Mouse (Mus musculus) MEL (cell line): ENCODE measurements around the gene Gstp3. TPM values are rescaled to one million over a fixed set of nuclear protein-coding genes. Genes with fewer than 3 reads are reported as not detected.

Source experiments
- DNase-seq: peaks from one replicate; pipeline ENCODE4 v3.0.0; 2011; ENCODE audit warnings: low read depth, low spot score
- H3K27ac ChIP-seq: 2 replicates; pipeline ENCODE4 v1.5.1; 2012; ENCODE audit warnings: low read depth, mild to moderate bottlenecking, control low read depth, low read length, moderate library complexity; ENCODE audit not compliant: control insufficient read depth
- H3K27me3 ChIP-seq, 2 experiments: fragments of 150-350 bp in 1 of 2; sonication (generic) in 1 of 2; 2 replicates each; pipeline ENCODE4 v1.6.1; 2012; ENCODE audit warnings: low read length in 2 of 2, mild to moderate bottlenecking in 2 of 2, improper control_type of control experiment in 1 of 2, moderate library complexity in 1 of 2; ENCODE audit not compliant: insufficient read depth in 2 of 2, control insufficient read depth in 1 of 2
- H3K36me3 ChIP-seq, 2 experiments: 2 replicates each; pipeline ENCODE4 v1.6.1; 2012 to 2014; ENCODE audit warnings: low read length in 2 of 2, improper control_type of control experiment in 1 of 2, inconsistent platforms in 1 of 2, mild to moderate bottlenecking in 1 of 2; ENCODE audit not compliant: insufficient read depth in 2 of 2, control insufficient read depth in 1 of 2
- H3K4me1 ChIP-seq, 2 experiments: fragments of 150-350 bp in 1 of 2; sonication (generic) in 1 of 2; 2 replicates each; pipeline ENCODE4 v1.6.1; 2012; ENCODE audit warnings: low read length in 2 of 2, improper control_type of control experiment in 1 of 2, mild to moderate bottlenecking in 1 of 2; ENCODE audit not compliant: insufficient read depth in 2 of 2, control insufficient read depth in 1 of 2
- H3K4me3 ChIP-seq, 2 experiments: fragments of 150-350 bp in 1 of 2; sonication (generic) in 1 of 2; 2 replicates each; pipeline ENCODE4 v1.5.1; 2012; ENCODE audit warnings: low read depth in 2 of 2, low read length in 2 of 2, mild to moderate bottlenecking in 2 of 2, moderate library complexity in 2 of 2, control low read depth in 1 of 2, improper control_type of control experiment in 1 of 2; ENCODE audit not compliant: control insufficient read depth in 1 of 2, insufficient read depth in 1 of 2
- H3K79me2 ChIP-seq: 2 replicates; pipeline ENCODE4 v1.6.1; 2012; ENCODE audit warnings: mild to moderate bottlenecking, low read length, moderate library complexity; ENCODE audit not compliant: control insufficient read depth, poor library complexity, insufficient read depth
- H3K9ac ChIP-seq: 2 replicates; pipeline ENCODE4 v1.6.1; 2012; ENCODE audit warnings: low read depth, mild to moderate bottlenecking, control low read depth, low read length, moderate library complexity; ENCODE audit not compliant: control insufficient read depth, poor library complexity, severe bottlenecking
- H3K9me3 ChIP-seq: fragments of 150-350 bp; sonication (generic); replicated peaks from 2 replicates; pipeline ENCODE4 v1.6.1; 2012; ENCODE audit warnings: mild to moderate bottlenecking, low read length, improper control_type of control experiment, moderate library complexity; ENCODE audit not compliant: insufficient read depth
- CTCF ChIP-seq, 3 experiments: IDR thresholded peaks in 2 of 3; conservative IDR thresholded peaks in 1 of 3; 2 replicates each; pipeline ENCODE4 v1.5.1; 2011 to 2012; ENCODE audit warnings: low read length in 3 of 3, low read depth in 2 of 3, mild to moderate bottlenecking in 2 of 3, improper control_type of control experiment in 1 of 3, inconsistent platforms in 1 of 3, mixed read lengths in 1 of 3, moderate library complexity in 1 of 3; ENCODE audit not compliant: control insufficient read depth in 1 of 3, insufficient read depth in 1 of 3, poor library complexity in 1 of 3, severe bottlenecking in 1 of 3
- GATA1 ChIP-seq: IDR thresholded peaks from 2 replicates; pipeline ENCODE4 v1.6.1; 2011; ENCODE audit warnings: low read depth, low read length, improper control_type of control experiment
- HCFC1 ChIP-seq: IDR thresholded peaks from 2 replicates; pipeline ENCODE4 v1.6.1; 2012; ENCODE audit warnings: low read depth, mild to moderate bottlenecking, inconsistent platforms, low read length, improper control_type of control experiment, moderate library complexity
- KAT2A ChIP-seq: conservative IDR thresholded peaks from 2 replicates; pipeline ENCODE4 v1.6.1; 2012; ENCODE audit warnings: low read depth, low read length, improper control_type of control experiment, inconsistent platforms
- MAX ChIP-seq: IDR thresholded peaks from 2 replicates; pipeline ENCODE4 v1.6.1; 2011; ENCODE audit warnings: low read length, improper control_type of control experiment
- MXI1 ChIP-seq: IDR thresholded peaks from 2 replicates; pipeline ENCODE4 v1.6.1; 2011; ENCODE audit warnings: mild to moderate bottlenecking, low read depth, low read length, improper control_type of control experiment
- POLR2A ChIP-seq, 2 experiments: IDR thresholded peaks; 2 replicates each; pipeline ENCODE4 v1.6.1; 2011 to 2012; ENCODE audit warnings: low read length in 2 of 2, mild to moderate bottlenecking in 2 of 2, control low read depth in 1 of 2, improper control_type of control experiment in 1 of 2, low read depth in 1 of 2, moderate library complexity in 1 of 2; ENCODE audit not compliant: control insufficient read depth in 1 of 2, insufficient read depth in 1 of 2, poor library complexity in 1 of 2
- RCOR1 ChIP-seq: IDR thresholded peaks from 2 replicates; pipeline ENCODE4 v1.6.1; 2012; ENCODE audit warnings: low read depth, mild to moderate bottlenecking, inconsistent platforms, low read length, improper control_type of control experiment
- SIN3A ChIP-seq: IDR thresholded peaks from 2 replicates; pipeline ENCODE4 v1.6.1; 2012; ENCODE audit warnings: low read length, improper control_type of control experiment, inconsistent platforms
- SMC3 ChIP-seq: IDR thresholded peaks from 2 replicates; pipeline ENCODE4 v1.6.1; 2011; ENCODE audit warnings: low read depth, low read length, improper control_type of control experiment
- TCF12 ChIP-seq: IDR thresholded peaks from 2 replicates; pipeline ENCODE4 v1.6.1; 2014; ENCODE audit warnings: low read depth, mild to moderate bottlenecking, inconsistent platforms, low read length, improper control_type of control experiment, moderate library complexity
- ZKSCAN1 ChIP-seq: IDR thresholded peaks from 2 replicates; pipeline ENCODE4 v1.6.1; 2012; ENCODE audit warnings: low read depth, mild to moderate bottlenecking, inconsistent platforms, low read length, improper control_type of control experiment, moderate library complexity
- ZMIZ1 ChIP-seq: IDR thresholded peaks from 2 replicates; pipeline ENCODE4 v1.6.1; 2012; ENCODE audit warnings: low read depth, mild to moderate bottlenecking, inconsistent platforms, low read length, improper control_type of control experiment, moderate library complexity
- ZNF384 ChIP-seq: IDR thresholded peaks from 2 replicates; pipeline ENCODE4 v1.6.1; 2012; ENCODE audit warnings: low read depth, mild to moderate bottlenecking, inconsistent platforms, low read length, improper control_type of control experiment
- polyA plus RNA-seq, 2 experiments: library from polyadenylated mRNA; stranded (reverse) in 1 of 2; unstranded in 1 of 2; fragments of >175 nt in 1 of 2; fragments of >200 nt in 1 of 2; gene quantifications; 2 replicates each; pipeline versions ENCODE4 v1.2.1 to v1.2.4; 2012; ENCODE audit warnings: low replicate concordance in 2 of 2, low read depth in 1 of 2; ENCODE audit not compliant: insufficient read length in 2 of 2, insufficient read depth in 1 of 2, missing spikeins in 1 of 2
- total RNA-seq: library from RNA; depleted of rRNA; stranded (reverse); fragments of 300-350 nt; gene quantifications from 2 replicates; pipeline ENCODE4 v1.2.3, GENCODE M21; 2012

The Gstp3 gene
- total and polyA plus RNA-seq, 3 experiments = 0.84 TPM; not detected in 2

GRCm38 (mm10) chr19:4088146-4088545, 28.8 kb upstream of the Gstp3 start:
- peak overlapping the region; percentile 49 to 64 for H3K4me3 ChIP-seq
- TF ChIP-seq SMC3 (no peak), CTCF (IDR thresholded peaks at IDR 0.05 in 2 of 3, conservative IDR thresholded peaks at IDR 0.05 in 1 of 3; ENCODE audit: control insufficient read depth in 1 of 3, insufficient read depth in 1 of 3, low read depth in 2 of 3, low read length in 3 of 3, poor library complexity in 1 of 3, severe bottlenecking in 1 of 3) (peak in 2 of 3 experiments; percentile 15 to 27; a peak in 4 of 6 replicates), TCF12 (no peak), ZNF384 (no peak), SIN3A (no peak), MXI1 (no peak), RCOR1 (no peak), ZMIZ1 (no peak), KAT2A (no peak), POLR2A (IDR thresholded peaks at IDR 0.05; ENCODE audit: control insufficient read depth in 1 of 2, insufficient read depth in 1 of 2, low read depth in 1 of 2, low read length in 2 of 2, poor library complexity in 1 of 2) (0 out of 4 replicates have a peak, but pooled peaks of 1 of the 2 experiments have one; percentile 24), MAX (no peak)
- H3K4me1 ChIP-seq = peaks cover 0 to 5% of the 10 kb centered on the region in 2 experiments; a peak in 2 of 4 replicates
- H3K9me3 ChIP-seq = no peaks in the 10 kb centered on the region
- H3K79me2 ChIP-seq = no peaks in the 10 kb centered on the region
- peak; percentile 73 for DNase-seq
- no peaks in the 10 kb centered on the region for H3K27me3 ChIP-seq
- peak overlapping the region; percentile 56 for H3K9ac ChIP-seq
- H3K27ac ChIP-seq = peak overlapping the region; percentile 62
- H3K36me3 ChIP-seq = peaks cover 0 to 8% of the 10 kb centered on the region in 2 experiments; a peak in 2 of 4 replicates

GRCm38 (mm10) chr19:4087090-4087489, 27.7 kb upstream of the Gstp3 start:
- DNase-seq = no peak
- H3K27me3 ChIP-seq = no peaks in the 10 kb centered on the region; a peak in 2 of 4 replicates
- H3K27ac ChIP-seq = no peak overlapping the region

GRCm38 (mm10) chr19:4086156-4086555, 26.8 kb upstream of the Gstp3 start:
- H3K79me2 ChIP-seq = no peaks in the 10 kb centered on the region
- peaks cover 0 to under 1% of the 10 kb centered on the region in 2 experiments; a peak in 1 of 4 replicates for H3K36me3 ChIP-seq
- no peak overlapping the region for H3K4me3 ChIP-seq
- TF ChIP-seq ZKSCAN1 = no peak
- TF ChIP-seq KAT2A = no peak
- DNase-seq = no peak
- H3K27ac ChIP-seq = no peak overlapping the region
- no peaks in the 10 kb centered on the region; a peak in 2 of 4 replicates for H3K27me3 ChIP-seq
- no peak overlapping the region for H3K9ac ChIP-seq
- no peaks in the 10 kb centered on the region for H3K4me1 ChIP-seq
- H3K9me3 ChIP-seq = no peaks in the 10 kb centered on the region

More at GRCm38 (mm10) chr19:4087090-4087489, 27.7 kb upstream of the Gstp3 start:
- Histone ChIP-seq H3K79me2 (no peaks in the 10 kb centered on the region), H3K9ac (no peak overlapping the region), H3K36me3 (peaks cover 0 to 8% of the 10 kb centered on the region in 2 experiments; a peak in 2 of 4 replicates), H3K4me1 (no peaks in the 10 kb centered on the region), H3K9me3 (no peaks in the 10 kb centered on the region), H3K4me3 (no peak overlapping the region)
- TF ChIP-seq HCFC1 = no peak
- no peak for TF ChIP-seq ZKSCAN1
- TF ChIP-seq GATA1 = no peak
